Mouse (Mus musculus) kidney, postnatal 14 days (tissue): ENCODE data around the gene Olfr134.
"Not testable (repeated sequence)": the region's sequence is repeated elsewhere in the genome, so short reads cannot be mapped to it uniquely, and the experiment has no call there.

Experiments
- DNase-seq: peaks from one replicate; pipeline ENCODE4 v3.0.0; 2022; ENCODE audit warnings: mixed read lengths

Olfr134 gene

GRCm38 (mm10) chr17:38171088-38171487, at the start of gene Olfr134:
Olfr134 (plus strand) TSS chr17:38171388.
- no peak for DNase-seq

- not testable (repeated sequence) for DNase-seq
These were observed 47.0 kb upstream of the Olfr134 start for GRCm38 (mm10) chr17:38124199-38124598.

GRCm38 (mm10) chr17:38125371-38125770, 45.8 kb upstream of the Olfr134 start:
- DNase-seq = not testable (repeated sequence)

- no peak for DNase-seq
These were observed 36.8 kb upstream of the Olfr134 start, which contains the start of gene Olfr132 for GRCm38 (mm10) chr17:38134426-38134825. Olfr132 (minus strand) TSS chr17:38134526.

- DNase-seq = no peak
These were observed 26.2 kb upstream of the Olfr134 start, which contains the start of gene Olfr133 for GRCm38 (mm10) chr17:38144981-38145380. Olfr133 (plus strand) TSS chr17:38145281.

GRCm38 (mm10) chr17:38204035-38204434, 32.8 kb downstream of the Olfr134 start, which contains the start of gene Olfr135:
Olfr135 (plus strand) TSS chr17:38204335.
- no peak for DNase-seq
